Mouse (Mus musculus): ENCODE data around the gene Apeh.

DNA sequence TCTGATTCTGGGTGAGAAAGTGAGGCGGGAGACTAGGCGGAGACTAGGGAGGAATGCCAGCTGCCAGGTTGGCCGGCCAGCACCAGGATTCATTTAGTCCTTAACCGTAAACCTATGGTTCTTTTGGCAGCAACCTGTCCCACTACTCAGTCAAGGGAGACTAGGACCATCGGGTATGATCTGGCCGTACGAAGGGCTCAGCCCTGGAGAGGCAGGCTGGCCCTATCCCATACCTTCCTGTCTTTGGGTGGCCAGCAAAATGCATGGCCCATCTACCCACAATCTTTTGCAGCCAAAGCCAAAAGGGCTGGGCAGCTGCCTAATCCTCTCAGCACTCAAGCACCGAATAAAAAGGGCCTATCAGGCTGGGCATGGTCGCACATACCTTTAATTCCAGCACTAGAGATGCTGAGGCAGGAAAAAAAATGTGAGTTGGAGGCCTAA lies 21.9 kb downstream of the Apeh start:
- no peak for TF ChIP-seq CTCF (IDR thresholded peaks at IDR 0.05; ENCODE audit: low read depth)
- TF ChIP-seq EP300 (IDR thresholded peaks at IDR 0.05; ENCODE audit: low read depth) = no peak

Measured in liver, embryonic 14.5 days (tissue).